ENCODE assay signal across 11 mouse cellular contexts in genomic region chr1:92916725-92917124, GRCm38 (mm10). TPM values are rescaled to one million over a fixed set of nuclear protein-coding genes. Genes with fewer than 3 reads are reported as not detected.
"Had no signal": no experiment of that assay in that cellular context is flagged by ENCODE, and none has a peak within 500 bp of the region (broad histone marks: within the 10 kb centered on the region; RNA-seq: fewer than 3 reads in every experiment).

No protein-coding gene starts in this region.

- DNase-seq: left cerebral cortex, postnatal 4 days; liver, embryonic 13.5 days; liver, postnatal 0 days; lung, adult 2 months; lung, embryonic 14.5 days; lung, postnatal 10 days; lung, postnatal 14 days; lung, postnatal 36 days; midbrain, embryonic 14.5 days had no signal

RNA-seq across cellular contexts. Expression of gene Ankmy1, which starts 14.0 kb away (rescaled TPM):
- total RNA-seq: midbrain, postnatal 0 days; monocyte, adult 5-6 weeks had no signal
